Mouse (Mus musculus) limb, embryonic 10.5 days (tissue): ENCODE measurements around the gene Atp13a2. TPM values are rescaled to one million over a fixed set of nuclear protein-coding genes. Genes with fewer than 3 reads are reported as not detected.

ENCODE experiments used
- DNase-seq: peaks from one replicate; pipeline ENCODE4 v3.0.0-alpha.2; 2017; ENCODE audit warnings: low spot score
- H3K27ac ChIP-seq: fragments of 300-500 bp; sonication (generic); 2 replicates; pipeline ENCODE4 v1.5.1; 2016; ENCODE audit warnings: mild to moderate bottlenecking
- H3K27me3 ChIP-seq: fragments of 300-500 bp; sonication (generic); 2 replicates; pipeline ENCODE4 v1.6.1; 2016; ENCODE audit warnings: low read depth, mild to moderate bottlenecking; ENCODE audit not compliant: poor library complexity, severe bottlenecking
- H3K36me3 ChIP-seq: fragments of 300-500 bp; sonication (generic); 2 replicates; pipeline ENCODE4 v1.6.1; 2016; ENCODE audit warnings: mild to moderate bottlenecking, moderate library complexity
- H3K4me1 ChIP-seq: fragments of 300-500 bp; sonication (generic); 2 replicates; pipeline ENCODE4 v1.6.1; 2016
- H3K4me3 ChIP-seq: fragments of 300-500 bp; sonication (generic); 2 replicates; pipeline ENCODE4 v1.5.1; 2016; ENCODE audit warnings: mild to moderate bottlenecking, moderate library complexity
- H3K9me3 ChIP-seq: fragments of 300-500 bp; sonication (generic); replicated peaks from 2 replicates; pipeline ENCODE4 v1.6.1; 2016; ENCODE audit warnings: mild to moderate bottlenecking
- WGBS: fragments of 180-500 bp; shearing (Covaris S2); methylation state at CpG from one replicate; pipeline ENCODE4 v1.1.7; 2016; 5-methylcytosine and 5-hydroxymethylcytosine counted together
- polyA plus RNA-seq: library from polyadenylated mRNA; unstranded; fragments of >200 nt; fragmentation: Nextera tagmentation; extraction: Ambion mirVana; gene quantifications from 2 replicates; pipeline ENCODE4 v1.2.1, GENCODE M21; 2016

Gene Atp13a2
- polyA plus RNA-seq, 1 experiment from 2014 or later = 44.0 TPM

GRCm38 (mm10) chr4:140951861-140952641 is 34.6 kb upstream of the Atp13a2 start:
- Histone ChIP-seq H3K27me3 (peaks cover 6% of the 10 kb centered on the region), H3K36me3 (no peaks in the 10 kb centered on the region), H3K4me3 (no peak overlapping the region), H3K4me1 (peaks cover 7% of the 10 kb centered on the region), H3K9me3 (no peaks in the 10 kb centered on the region), H3K27ac (no peak overlapping the region; the same call in 1 of the 2 replicates)
- DNase-seq = no peak
- 92% methylated on average over 18 of the region's 18 CpGs for WGBS

- DNase-seq = no peak
- Histone ChIP-seq H3K27me3 (peaks cover 9% of the 10 kb centered on the region), H3K4me1 (peaks cover 40% of the 10 kb centered on the region), H3K36me3 (no peaks in the 10 kb centered on the region), H3K9me3 (no peaks in the 10 kb centered on the region), H3K4me3 (peak overlapping the region; percentile 53), H3K27ac (peak overlapping the region; percentile 50)
- 11% methylated on average over 17 of the region's 17 CpGs for WGBS
Measured at GRCm38 (mm10) chr4:140957131-140957702, 29.5 kb upstream of the Atp13a2 start.

- Histone ChIP-seq H3K4me1 (peaks cover 45% of the 10 kb centered on the region), H3K4me3 (peak overlapping the region; percentile 53), H3K27ac (peak overlapping the region; percentile 50), H3K9me3 (no peaks in the 10 kb centered on the region), H3K27me3 (peaks cover 9% of the 10 kb centered on the region), H3K36me3 (no peaks in the 10 kb centered on the region)
- DNase-seq = peak; percentile 83
- under 1% methylated on average over 13 of the region's 13 CpGs for WGBS
Measured at GRCm38 (mm10) chr4:140957725-140958124, 28.9 kb upstream of the Atp13a2 start.

DNA sequence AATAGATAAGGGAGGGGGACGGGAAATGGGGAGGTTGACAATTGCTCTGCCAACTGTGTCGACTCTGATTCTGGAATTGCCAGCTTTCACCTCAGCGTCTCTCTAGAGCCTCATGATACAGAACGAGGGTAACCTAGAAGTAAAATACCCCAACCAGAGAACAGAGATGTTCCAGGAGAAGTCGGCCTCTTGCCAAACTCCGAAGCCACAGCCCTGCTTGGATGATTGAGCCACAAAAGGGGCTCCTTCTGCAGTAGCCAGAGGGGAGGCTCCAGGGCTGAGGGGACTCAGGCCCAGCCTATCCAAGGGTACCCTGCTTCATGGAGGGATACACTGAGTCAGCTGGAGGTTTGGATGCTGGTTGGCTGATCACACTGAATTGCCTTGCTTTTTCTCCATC is 28.4 kb upstream of the Atp13a2 start:
- 66% methylated on average over 6 of the region's 6 CpGs for WGBS
- Histone ChIP-seq H3K4me1 (peaks cover 51% of the 10 kb centered on the region), H3K36me3 (no peaks in the 10 kb centered on the region), H3K27ac (no peak overlapping the region), H3K27me3 (peaks cover 9% of the 10 kb centered on the region), H3K9me3 (no peaks in the 10 kb centered on the region), H3K4me3 (no peak overlapping the region)
- DNase-seq = no peak

GRCm38 (mm10) chr4:140959128-140959679 is 27.5 kb upstream of the Atp13a2 start:
- H3K27me3 ChIP-seq = peaks cover 9% of the 10 kb centered on the region
- no peak overlapping the region for H3K4me3 ChIP-seq
- 82% methylated on average over 7 of the region's 7 CpGs for WGBS
- peaks cover 3% of the 10 kb centered on the region; the same call in 1 of the 2 replicates for H3K36me3 ChIP-seq
- H3K4me1 ChIP-seq = peaks cover 52% of the 10 kb centered on the region
- no peak for DNase-seq
- H3K27ac ChIP-seq = no peak overlapping the region
- H3K9me3 ChIP-seq = no peaks in the 10 kb centered on the region

GRCm38 (mm10) chr4:140959715-140960479 is 26.8 kb upstream of the Atp13a2 start:
- WGBS = 77% methylated on average over 10 of the region's 10 CpGs

DNA sequence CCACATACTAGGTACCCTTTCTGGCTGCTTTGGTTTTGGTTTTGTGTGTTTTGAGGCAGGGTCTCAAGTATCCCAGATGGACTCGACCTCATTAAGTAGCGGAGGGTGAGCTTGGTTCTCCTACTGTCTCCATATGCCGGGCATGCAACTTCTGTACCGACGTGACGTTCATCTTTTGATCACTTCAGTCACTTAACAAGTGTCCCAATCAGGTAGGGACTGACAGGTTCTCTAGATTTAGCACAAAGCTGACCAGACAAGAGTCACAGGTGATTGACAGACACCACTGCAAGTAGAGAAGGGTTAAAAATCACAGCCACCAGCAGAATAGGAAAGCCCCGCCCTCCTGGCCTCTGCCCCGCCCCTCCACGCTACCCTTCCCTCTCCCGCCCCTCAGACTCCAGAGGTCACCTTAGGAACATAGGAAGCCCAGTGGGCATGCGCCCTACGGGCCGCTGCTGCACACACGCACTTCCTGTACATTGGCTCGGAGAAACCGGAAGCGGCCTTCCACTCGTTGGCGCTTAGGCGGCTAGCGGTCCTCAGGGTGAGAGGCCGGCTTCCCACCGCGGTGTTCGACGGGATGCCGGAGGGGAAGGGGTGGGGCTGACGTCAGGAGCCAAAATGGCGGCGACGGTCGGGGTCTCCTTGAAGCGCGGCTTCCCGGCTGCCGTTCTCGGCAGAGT is 25.7 kb upstream of the Atp13a2 start, which contains the start of gene Sdhb:
Gene Sdhb (plus strand): TSS at position 423 of the 686 bp plus-strand sequence.
- WGBS = 5% methylated on average over 37 of the region's 37 CpGs
- Histone ChIP-seq H3K4me3 (peak within 1 kb of the TSS; percentile 97), H3K27me3 (peaks cover 9% of the 10 kb centered on the region), H3K4me1 (peaks cover 55% of the 10 kb centered on the region), H3K9me3 (no peaks in the 10 kb centered on the region), H3K27ac (peak within 1 kb of the TSS; percentile 96), H3K36me3 (peaks cover 6% of the 10 kb centered on the region)
- peak; percentile 97 for DNase-seq

More at GRCm38 (mm10) chr4:140959715-140960479, 26.8 kb upstream of the Atp13a2 start:
- Histone ChIP-seq H3K4me1 (peaks cover 55% of the 10 kb centered on the region), H3K27ac (0 out of 2 replicates have a peak overlapping the region, but pooled peaks have one; percentile 96), H3K27me3 (peaks cover 9% of the 10 kb centered on the region), H3K36me3 (peaks cover 3% of the 10 kb centered on the region; the same call in 1 of the 2 replicates), H3K4me3 (no peak overlapping the region), H3K9me3 (no peaks in the 10 kb centered on the region)
- no peak for DNase-seq

- peaks cover 7% of the 10 kb centered on the region for H3K27me3 ChIP-seq
- peaks cover 14% of the 10 kb centered on the region for H3K36me3 ChIP-seq
- no peak for DNase-seq
- H3K4me1 ChIP-seq = peaks cover 55% of the 10 kb centered on the region
- peak overlapping the region; percentile 97 for H3K4me3 ChIP-seq
- H3K27ac ChIP-seq = peak overlapping the region; percentile 96
- no peaks in the 10 kb centered on the region for H3K9me3 ChIP-seq
- 3% methylated on average over 38 of the region's 38 CpGs for WGBS
Measured at GRCm38 (mm10) chr4:140961467-140962206, 25.0 kb upstream of the Atp13a2 start.

GRCm38 (mm10) chr4:140962207-140962909 is 24.3 kb upstream of the Atp13a2 start:
- H3K4me3 ChIP-seq = peak overlapping the region; percentile 97
- H3K36me3 ChIP-seq = peaks cover 21% of the 10 kb centered on the region
- no peak overlapping the region for H3K27ac ChIP-seq
- 84% methylated on average over 8 of the region's 8 CpGs for WGBS
- H3K27me3 ChIP-seq = no peaks in the 10 kb centered on the region
- peaks cover 47% of the 10 kb centered on the region for H3K4me1 ChIP-seq
- no peaks in the 10 kb centered on the region for H3K9me3 ChIP-seq
- no peak for DNase-seq

GRCm38 (mm10) chr4:140962950-140963349 is 23.7 kb upstream of the Atp13a2 start:
- Histone ChIP-seq H3K27ac (no peak overlapping the region), H3K4me1 (peaks cover 41% of the 10 kb centered on the region), H3K4me3 (no peak overlapping the region), H3K36me3 (peaks cover 27% of the 10 kb centered on the region), H3K27me3 (no peaks in the 10 kb centered on the region), H3K9me3 (no peaks in the 10 kb centered on the region)
- WGBS = 46% methylated on average over 5 of the region's 5 CpGs
- DNase-seq = no peak

DNA sequence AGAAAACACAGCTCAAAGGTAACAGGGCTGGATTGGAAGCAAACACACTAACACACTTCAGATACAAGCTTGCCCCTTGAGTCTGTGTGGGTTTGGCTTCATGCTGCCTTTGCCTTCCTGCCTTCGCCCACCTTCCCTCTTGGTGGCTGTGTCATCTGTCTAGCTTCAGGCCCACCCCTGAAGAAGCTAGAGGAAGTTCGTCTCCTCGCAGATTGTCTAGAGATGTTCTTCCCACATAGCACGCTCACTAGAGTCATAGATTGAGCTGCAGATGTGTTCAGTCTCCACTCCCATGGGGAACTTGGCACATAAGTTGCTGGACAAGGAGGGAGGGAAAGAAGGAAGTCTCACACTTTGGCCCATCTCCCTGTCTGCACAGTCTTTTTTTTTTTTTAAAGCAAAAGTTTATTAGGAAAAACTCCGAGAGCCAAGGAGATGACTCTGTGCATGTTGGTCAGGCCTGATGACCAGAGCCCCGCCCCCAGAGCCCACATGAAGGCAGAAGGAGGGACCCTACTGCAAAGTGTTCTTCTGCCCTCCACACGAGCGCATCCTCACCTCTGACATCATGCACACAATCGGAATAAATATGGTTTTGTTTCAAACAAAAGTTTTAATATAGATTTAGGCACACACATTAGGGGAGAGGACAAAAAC is 22.6 kb upstream of the Atp13a2 start:
- no peak overlapping the region for H3K27ac ChIP-seq
- WGBS = 88% methylated on average over 9 of the region's 9 CpGs
- no peak for DNase-seq
- H3K4me1 ChIP-seq = peaks cover 38% of the 10 kb centered on the region
- H3K4me3 ChIP-seq = no peak overlapping the region
- no peaks in the 10 kb centered on the region for H3K9me3 ChIP-seq
- H3K36me3 ChIP-seq = peaks cover 36% of the 10 kb centered on the region
- no peaks in the 10 kb centered on the region for H3K27me3 ChIP-seq
